Mouse (Mus musculus): ENCODE measurements at regions not wholly inside any gene's neighbourhood (a gene's known extent, or its start where the extent isn't known, plus 50 kb on each side); places are given as distances from the start of the nearest gene placed in this dataset.

- WGBS, result 78% methylated on average over 3 of the region's 3 CpGs
- Histone ChIP-seq H3K27ac (ENCODE audit: low read length) (no peak overlapping the region), H3K4me2 (ENCODE audit: low read depth, low read length) (no peak overlapping the region), H3K9ac (ENCODE audit: low read length) (no peak overlapping the region), H3K4me1 (ENCODE audit: control insufficient read depth, insufficient read depth, low read length) (no peaks in the 10 kb centered on the region), H3K9me3 (replicated peaks; ENCODE audit: control insufficient read depth, low read length) (no peaks in the 10 kb centered on the region), H3K4me3 (replicated peaks; ENCODE audit: low read length) (no peak overlapping the region), H3K27me3 (ENCODE audit: control insufficient read depth, insufficient read depth, low read length) (no peaks in the 10 kb centered on the region), H3K36me3 (ENCODE audit: control insufficient read depth, insufficient read depth, low read length) (no peaks in the 10 kb centered on the region)
- no peak for ATAC-seq (ENCODE audit: insufficient read depth, low FRiP score)
Measured at GRCm38 (mm10) chr19:60066183-60066582, 122.7 kb upstream of the Rab11fip2 start.

GRCm38 (mm10) chr19:60055121-60055874, 111.8 kb upstream of the Rab11fip2 start:
- Histone ChIP-seq H3K4me2 (ENCODE audit: low read depth, low read length) (no peak overlapping the region), H3K4me1 (ENCODE audit: control insufficient read depth, insufficient read depth, low read length) (no peaks in the 10 kb centered on the region), H3K27ac (ENCODE audit: low read length) (no peak overlapping the region), H3K9me3 (replicated peaks; ENCODE audit: control insufficient read depth, low read length) (no peaks in the 10 kb centered on the region), H3K27me3 (ENCODE audit: control insufficient read depth, insufficient read depth, low read length) (no peaks in the 10 kb centered on the region), H3K36me3 (ENCODE audit: control insufficient read depth, insufficient read depth, low read length) (no peaks in the 10 kb centered on the region), H3K9ac (ENCODE audit: low read length) (no peak overlapping the region), H3K4me3 (replicated peaks; ENCODE audit: low read length) (no peak overlapping the region)
- ATAC-seq (ENCODE audit: insufficient read depth, low FRiP score), result no peak
- WGBS, result 76% methylated on average over 4 of the region's 4 CpGs

- no peak overlapping the region for H3K4me2 ChIP-seq (ENCODE audit: low read depth, low read length)
- H3K9me3 ChIP-seq (replicated peaks; ENCODE audit: control insufficient read depth, low read length), result no peaks in the 10 kb centered on the region
- no peak overlapping the region for H3K4me3 ChIP-seq (replicated peaks; ENCODE audit: low read length)
- H3K36me3 ChIP-seq (ENCODE audit: control insufficient read depth, insufficient read depth, low read length), result no peaks in the 10 kb centered on the region
- ATAC-seq (ENCODE audit: insufficient read depth, low FRiP score), result no peak
- H3K9ac ChIP-seq (ENCODE audit: low read length), result no peak overlapping the region
- 62% methylated on average over 9 of the region's 9 CpGs for WGBS
- H3K4me1 ChIP-seq (ENCODE audit: control insufficient read depth, insufficient read depth, low read length), result no peaks in the 10 kb centered on the region
- H3K27me3 ChIP-seq (ENCODE audit: control insufficient read depth, insufficient read depth, low read length), result no peaks in the 10 kb centered on the region
- no peak overlapping the region for H3K27ac ChIP-seq (ENCODE audit: low read length)
Measured at GRCm38 (mm10) chr19:60051151-60051550, 107.7 kb upstream of the Rab11fip2 start.

GRCm38 (mm10) chr19:60040721-60041120, 97.3 kb upstream of the Rab11fip2 start:
- Histone ChIP-seq H3K36me3 (ENCODE audit: control insufficient read depth, insufficient read depth, low read length) (no peaks in the 10 kb centered on the region), H3K27ac (ENCODE audit: low read length) (no peak overlapping the region), H3K4me3 (replicated peaks; ENCODE audit: low read length) (no peak overlapping the region), H3K9ac (ENCODE audit: low read length) (no peak overlapping the region), H3K9me3 (replicated peaks; ENCODE audit: control insufficient read depth, low read length) (no peaks in the 10 kb centered on the region), H3K27me3 (ENCODE audit: control insufficient read depth, insufficient read depth, low read length) (no peaks in the 10 kb centered on the region), H3K4me2 (ENCODE audit: low read depth, low read length) (no peak overlapping the region), H3K4me1 (ENCODE audit: control insufficient read depth, insufficient read depth, low read length) (no peaks in the 10 kb centered on the region)
- no peak for ATAC-seq (ENCODE audit: insufficient read depth, low FRiP score)

GRCm38 (mm10) chr19:60032667-60033066, 89.2 kb upstream of the Rab11fip2 start:
- no peak overlapping the region for H3K4me2 ChIP-seq (ENCODE audit: low read depth, low read length)
- no peaks in the 10 kb centered on the region for H3K4me1 ChIP-seq (ENCODE audit: control insufficient read depth, insufficient read depth, low read length)
- H3K27me3 ChIP-seq (ENCODE audit: control insufficient read depth, insufficient read depth, low read length), result no peaks in the 10 kb centered on the region
- WGBS, result 67% methylated on average over 2 of the region's 2 CpGs
- ATAC-seq (ENCODE audit: insufficient read depth, low FRiP score), result no peak
- no peaks in the 10 kb centered on the region for H3K36me3 ChIP-seq (ENCODE audit: control insufficient read depth, insufficient read depth, low read length)
- H3K9ac ChIP-seq (ENCODE audit: low read length), result no peak overlapping the region
- H3K9me3 ChIP-seq (replicated peaks; ENCODE audit: control insufficient read depth, low read length), result no peaks in the 10 kb centered on the region
- H3K27ac ChIP-seq (ENCODE audit: low read length), result no peak overlapping the region
- no peak overlapping the region for H3K4me3 ChIP-seq (replicated peaks; ENCODE audit: low read length)

GRCm38 (mm10) chr19:60030212-60030788, 86.8 kb upstream of the Rab11fip2 start:
- ATAC-seq (ENCODE audit: insufficient read depth, low FRiP score), result no peak
- no peaks in the 10 kb centered on the region for H3K4me1 ChIP-seq (ENCODE audit: control insufficient read depth, insufficient read depth, low read length)
- 42% methylated on average over 3 of the region's 3 CpGs for WGBS
- H3K9me3 ChIP-seq (replicated peaks; ENCODE audit: control insufficient read depth, low read length), result no peaks in the 10 kb centered on the region
- no peak overlapping the region for H3K4me3 ChIP-seq (replicated peaks; ENCODE audit: low read length)
- no peak overlapping the region for H3K27ac ChIP-seq (ENCODE audit: low read length)
- H3K27me3 ChIP-seq (ENCODE audit: control insufficient read depth, insufficient read depth, low read length), result no peaks in the 10 kb centered on the region
- H3K36me3 ChIP-seq (ENCODE audit: control insufficient read depth, insufficient read depth, low read length), result no peaks in the 10 kb centered on the region
- no peak overlapping the region for H3K9ac ChIP-seq (ENCODE audit: low read length)
- no peak overlapping the region for H3K4me2 ChIP-seq (ENCODE audit: low read depth, low read length)

GRCm38 (mm10) chr19:60029720-60030119, 86.3 kb upstream of the Rab11fip2 start:
- 72% methylated on average over 4 of the region's 4 CpGs for WGBS
- H3K9me3 ChIP-seq (replicated peaks; ENCODE audit: control insufficient read depth, low read length), result no peaks in the 10 kb centered on the region
- no peaks in the 10 kb centered on the region for H3K4me1 ChIP-seq (ENCODE audit: control insufficient read depth, insufficient read depth, low read length)
- no peak for ATAC-seq (ENCODE audit: insufficient read depth, low FRiP score)
- no peak overlapping the region for H3K4me3 ChIP-seq (replicated peaks; ENCODE audit: low read length)
- H3K27ac ChIP-seq (ENCODE audit: low read length), result no peak overlapping the region
- no peaks in the 10 kb centered on the region for H3K36me3 ChIP-seq (ENCODE audit: control insufficient read depth, insufficient read depth, low read length)
- no peaks in the 10 kb centered on the region for H3K27me3 ChIP-seq (ENCODE audit: control insufficient read depth, insufficient read depth, low read length)
- no peak overlapping the region for H3K4me2 ChIP-seq (ENCODE audit: low read depth, low read length)
- H3K9ac ChIP-seq (ENCODE audit: low read length), result no peak overlapping the region

- no peak for ATAC-seq (ENCODE audit: insufficient read depth, low FRiP score)
- H3K36me3 ChIP-seq (ENCODE audit: control insufficient read depth, insufficient read depth, low read length), result no peaks in the 10 kb centered on the region
- no peaks in the 10 kb centered on the region for H3K9me3 ChIP-seq (replicated peaks; ENCODE audit: control insufficient read depth, low read length)
- H3K4me2 ChIP-seq (ENCODE audit: low read depth, low read length), result no peak overlapping the region
- no peaks in the 10 kb centered on the region for H3K4me1 ChIP-seq (ENCODE audit: control insufficient read depth, insufficient read depth, low read length)
- H3K9ac ChIP-seq (ENCODE audit: low read length), result no peak overlapping the region
- whole genome bisulfite sequencing, result 55% methylated on average over 12 of the region's 12 CpGs
- no peak overlapping the region for H3K27ac ChIP-seq (ENCODE audit: low read length)
- no peaks in the 10 kb centered on the region for H3K27me3 ChIP-seq (ENCODE audit: control insufficient read depth, insufficient read depth, low read length)
- H3K4me3 ChIP-seq (replicated peaks; ENCODE audit: low read length), result no peak overlapping the region
Measured at GRCm38 (mm10) chr19:60015614-60016300, 72.3 kb upstream of the Rab11fip2 start.

- no peaks in the 10 kb centered on the region for H3K9me3 ChIP-seq (replicated peaks; ENCODE audit: control insufficient read depth, low read length)
- no peak overlapping the region for H3K4me2 ChIP-seq (ENCODE audit: low read depth, low read length)
- no peak overlapping the region for H3K9ac ChIP-seq (ENCODE audit: low read length)
- no peak overlapping the region for H3K4me3 ChIP-seq (replicated peaks; ENCODE audit: low read length)
- no peak for ATAC-seq (ENCODE audit: insufficient read depth, low FRiP score)
- H3K27me3 ChIP-seq (ENCODE audit: control insufficient read depth, insufficient read depth, low read length), result no peaks in the 10 kb centered on the region
- no peaks in the 10 kb centered on the region for H3K36me3 ChIP-seq (ENCODE audit: control insufficient read depth, insufficient read depth, low read length)
- WGBS, result 98% methylated on average over 1 of the region's 1 CpGs
- no peaks in the 10 kb centered on the region for H3K4me1 ChIP-seq (ENCODE audit: control insufficient read depth, insufficient read depth, low read length)
- no peak overlapping the region for H3K27ac ChIP-seq (ENCODE audit: low read length)
Measured at GRCm38 (mm10) chr19:59995557-59995956, 52.1 kb upstream of the Rab11fip2 start.
